Mouse (Mus musculus): ENCODE measurements around the gene Ackr4. TPM values are rescaled to one million over a fixed set of nuclear protein-coding genes. Genes with fewer than 3 reads are reported as not detected.

Gene Ackr4
- polyA plus RNA-seq, 1 experiment from 2014 or later = 0.44 TPM

DNA sequence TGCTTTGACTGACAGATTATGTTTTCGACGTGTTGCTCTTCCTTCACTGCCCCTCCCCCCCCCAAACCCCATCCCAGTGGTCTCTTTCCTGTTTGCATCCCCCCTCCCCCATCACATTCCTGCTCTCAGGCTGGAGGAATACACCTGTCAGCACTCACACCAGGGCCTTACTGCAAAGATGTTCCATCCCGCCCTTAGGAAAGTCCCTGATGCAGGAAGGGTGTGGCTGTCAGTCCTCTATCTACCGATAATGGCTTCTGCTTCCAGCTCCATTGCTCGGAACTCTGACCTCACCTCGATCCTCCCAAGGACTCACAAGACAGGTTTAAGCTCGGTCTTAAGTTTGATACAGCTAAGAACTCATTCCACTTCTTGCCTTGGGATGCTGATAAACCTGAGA is 19.9 kb upstream of the Ackr4 start:
- no peak overlapping the region for H3K9ac ChIP-seq
- no peak overlapping the region for H3K4me2 ChIP-seq
- 67% methylated on average over 7 of the region's 7 CpGs for WGBS (ENCODE audit: insufficient replicate concordance)
- no peak overlapping the region for H3K4me3 ChIP-seq (replicated peaks)
- no peak for DNase-seq
- ATAC-seq (ENCODE audit: low read depth) = no peak
- no peak overlapping the region for H3K27ac ChIP-seq
- H3K36me3 ChIP-seq = peaks cover 17% of the 10 kb centered on the region
- no peaks in the 10 kb centered on the region for H3K27me3 ChIP-seq
- no peaks in the 10 kb centered on the region for H3K9me3 ChIP-seq (replicated peaks)
- H3K4me1 ChIP-seq (replicated peaks) = no peaks in the 10 kb centered on the region

DNA sequence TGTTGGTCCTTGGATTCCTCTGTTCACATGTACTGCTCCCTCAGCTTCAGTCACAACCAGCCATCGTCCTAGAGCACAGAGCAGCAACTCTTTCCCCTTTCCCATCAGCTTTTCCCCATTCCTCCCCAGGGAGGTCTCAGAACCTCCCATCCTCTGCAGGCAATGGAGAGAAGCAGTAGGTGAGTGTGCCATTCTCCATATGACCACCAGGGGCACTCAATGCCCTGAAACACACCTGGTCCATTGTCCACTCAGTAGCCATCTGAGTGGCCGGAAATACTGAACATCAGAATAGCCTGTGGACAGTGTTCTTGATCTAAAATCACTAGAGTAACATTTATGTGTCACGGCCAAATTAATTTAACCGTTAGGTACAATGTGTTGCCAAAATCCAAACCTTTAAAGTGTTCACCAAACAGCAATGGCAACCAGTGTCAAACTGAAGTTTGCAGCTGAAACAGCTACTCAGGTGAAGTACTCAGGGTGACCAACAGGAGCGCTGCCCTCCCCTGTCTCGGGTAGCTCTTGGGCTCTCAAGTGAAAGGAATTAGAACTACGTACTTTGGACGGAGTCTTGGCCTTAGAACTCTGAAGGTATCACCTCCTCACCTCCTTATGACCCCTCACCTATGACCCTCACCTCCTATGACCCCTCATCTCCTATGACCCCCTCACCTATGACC is 17.7 kb upstream of the Ackr4 start:
- no peaks in the 10 kb centered on the region for H3K36me3 ChIP-seq
- no peak overlapping the region for H3K4me3 ChIP-seq (replicated peaks)
- H3K4me1 ChIP-seq (replicated peaks) = no peaks in the 10 kb centered on the region
- WGBS (ENCODE audit: insufficient replicate concordance) = 64% methylated on average over 8 of the region's 8 CpGs
- ATAC-seq (ENCODE audit: low read depth) (no peak), DNase-seq (no peak)
- H3K4me2 ChIP-seq = no peak overlapping the region
- no peaks in the 10 kb centered on the region for H3K9me3 ChIP-seq (replicated peaks)
- no peak overlapping the region for H3K9ac ChIP-seq
- no peak overlapping the region for H3K27ac ChIP-seq
- no peaks in the 10 kb centered on the region for H3K27me3 ChIP-seq

DNA sequence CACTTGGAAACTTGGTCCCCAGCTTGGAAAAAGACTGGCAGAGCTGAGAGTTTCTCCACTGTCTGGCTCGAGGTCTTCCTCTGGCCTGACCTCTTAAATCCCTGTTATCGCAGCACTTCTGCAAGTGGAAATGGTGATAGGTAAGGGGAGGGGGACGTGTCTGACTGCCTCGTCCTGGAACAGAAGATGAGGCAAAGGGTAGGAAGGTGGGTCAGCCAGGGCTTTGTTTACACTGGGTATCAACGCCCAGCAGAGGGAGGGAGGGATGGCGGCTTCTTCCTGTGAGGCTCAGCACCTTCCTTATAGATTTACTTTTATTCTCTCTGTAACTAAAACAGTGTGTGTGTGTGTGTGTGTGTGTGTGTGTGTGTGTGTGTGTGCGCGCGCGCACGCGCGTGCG is 16.1 kb upstream of the Ackr4 start:
- ATAC-seq (ENCODE audit: low read depth) (no peak), DNase-seq (no peak)
- Histone ChIP-seq H3K27ac (no peak overlapping the region), H3K27me3 (no peaks in the 10 kb centered on the region), H3K9me3 (replicated peaks) (no peaks in the 10 kb centered on the region), H3K4me2 (no peak overlapping the region), H3K4me1 (replicated peaks) (no peaks in the 10 kb centered on the region), H3K9ac (no peak overlapping the region), H3K36me3 (no peaks in the 10 kb centered on the region), H3K4me3 (replicated peaks) (no peak overlapping the region)
- WGBS (ENCODE audit: insufficient replicate concordance) = 73% methylated on average over 14 of the region's 14 CpGs

DNA sequence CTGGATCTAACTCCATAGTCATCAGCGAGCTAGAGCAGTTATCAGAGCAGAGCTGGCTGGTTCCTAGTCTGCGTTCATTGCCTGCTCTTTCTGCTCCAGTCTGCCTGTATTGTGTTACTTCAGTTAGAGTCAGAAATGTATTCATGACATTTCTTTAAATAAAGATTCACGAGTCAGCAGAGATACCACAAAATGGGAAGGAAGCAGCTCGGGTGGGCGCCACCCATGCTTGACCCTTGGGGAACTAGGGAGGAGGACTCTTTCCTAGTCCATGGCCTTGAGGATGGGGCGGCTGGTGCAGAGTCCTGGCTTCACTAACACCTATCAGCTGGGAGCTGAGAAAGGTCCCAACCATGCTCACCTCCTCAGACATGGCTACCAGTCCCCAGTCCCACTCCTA is 13.6 kb upstream of the Ackr4 start:
- DNase-seq (no peak), ATAC-seq (ENCODE audit: low read depth) (no peak)
- H3K36me3 ChIP-seq = no peaks in the 10 kb centered on the region
- H3K9ac ChIP-seq = no peak overlapping the region
- H3K27ac ChIP-seq = no peak overlapping the region
- 56% methylated on average over 6 of the region's 6 CpGs for WGBS (ENCODE audit: insufficient replicate concordance)
- H3K27me3 ChIP-seq = no peaks in the 10 kb centered on the region
- no peaks in the 10 kb centered on the region for H3K9me3 ChIP-seq (replicated peaks)
- no peak overlapping the region for H3K4me2 ChIP-seq
- H3K4me1 ChIP-seq (replicated peaks) = no peaks in the 10 kb centered on the region
- H3K4me3 ChIP-seq (replicated peaks) = no peak overlapping the region

DNA sequence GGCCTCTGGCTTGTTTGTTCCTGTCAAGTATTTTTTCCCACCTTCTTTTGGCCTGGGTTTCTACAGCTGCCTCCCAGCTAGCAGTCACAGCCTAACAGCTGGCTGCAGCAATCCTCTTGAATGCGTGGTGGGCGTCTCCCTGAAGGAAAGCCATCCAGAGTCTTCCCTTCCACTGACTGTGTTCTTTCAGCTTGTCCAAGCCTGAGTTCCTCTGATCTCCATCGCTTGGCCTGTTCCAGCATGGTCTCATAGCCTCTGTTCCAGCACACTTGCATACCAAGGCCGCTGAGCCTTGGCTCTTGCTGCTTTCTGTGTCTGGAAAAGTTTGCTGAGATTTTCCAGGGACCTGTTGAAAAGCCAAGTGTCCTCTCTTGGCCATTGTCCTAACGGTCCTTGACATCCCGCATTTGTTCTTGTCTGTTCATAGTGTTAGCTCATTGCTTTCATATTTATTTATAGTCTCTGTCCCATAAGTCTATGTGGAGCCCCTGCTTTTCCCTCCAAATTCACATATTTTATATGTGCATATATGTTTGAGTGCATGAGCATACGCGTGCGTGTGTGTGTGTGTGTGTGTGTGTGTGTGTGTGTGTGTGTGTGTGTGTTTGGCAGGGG is 3.5 kb upstream of the Ackr4 start:
- H3K9me3 ChIP-seq (replicated peaks) = no peaks in the 10 kb centered on the region
- H3K27me3 ChIP-seq = no peaks in the 10 kb centered on the region
- ATAC-seq (ENCODE audit: low read depth) = no peak
- H3K4me3 ChIP-seq (replicated peaks) = no peak overlapping the region
- no peaks in the 10 kb centered on the region for H3K4me1 ChIP-seq (replicated peaks)
- H3K9ac ChIP-seq = no peak overlapping the region
- no peak for DNase-seq
- no peak overlapping the region for H3K4me2 ChIP-seq
- H3K27ac ChIP-seq = no peak overlapping the region
- 74% methylated on average over 9 of the region's 9 CpGs for WGBS (ENCODE audit: insufficient replicate concordance)
- H3K36me3 ChIP-seq = no peaks in the 10 kb centered on the region

DNA sequence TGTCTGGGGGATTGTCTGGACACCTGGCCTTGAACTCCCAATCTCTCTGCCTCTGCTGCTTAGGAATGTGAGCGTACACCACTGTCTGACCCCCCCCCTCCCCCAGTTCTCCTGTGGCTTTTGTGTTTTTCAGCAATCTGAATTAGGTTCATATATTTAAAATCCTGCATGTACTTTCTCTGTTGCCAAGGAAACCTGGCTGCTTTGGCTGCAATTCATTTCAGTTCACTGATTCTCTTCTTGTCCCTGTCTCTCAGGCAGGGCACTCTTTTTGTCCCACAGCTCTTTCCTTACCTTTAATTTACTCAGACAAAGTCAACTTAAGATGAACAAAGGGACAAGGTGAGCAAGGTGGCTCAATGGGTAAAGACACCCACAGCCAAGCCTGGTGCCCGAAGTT is 1.4 kb upstream of the Ackr4 start:
- ATAC-seq (ENCODE audit: low read depth) (no peak), DNase-seq (no peak)
- H3K36me3 ChIP-seq = no peaks in the 10 kb centered on the region
- no peak overlapping the region for H3K4me3 ChIP-seq (replicated peaks)
- 46% methylated on average over 2 of the region's 2 CpGs for WGBS (ENCODE audit: insufficient replicate concordance)
- no peaks in the 10 kb centered on the region for H3K9me3 ChIP-seq (replicated peaks)
- H3K27ac ChIP-seq = no peak overlapping the region
- H3K27me3 ChIP-seq = no peaks in the 10 kb centered on the region
- H3K9ac ChIP-seq = no peak overlapping the region
- H3K4me1 ChIP-seq (replicated peaks) = no peaks in the 10 kb centered on the region
- no peak overlapping the region for H3K4me2 ChIP-seq

DNA sequence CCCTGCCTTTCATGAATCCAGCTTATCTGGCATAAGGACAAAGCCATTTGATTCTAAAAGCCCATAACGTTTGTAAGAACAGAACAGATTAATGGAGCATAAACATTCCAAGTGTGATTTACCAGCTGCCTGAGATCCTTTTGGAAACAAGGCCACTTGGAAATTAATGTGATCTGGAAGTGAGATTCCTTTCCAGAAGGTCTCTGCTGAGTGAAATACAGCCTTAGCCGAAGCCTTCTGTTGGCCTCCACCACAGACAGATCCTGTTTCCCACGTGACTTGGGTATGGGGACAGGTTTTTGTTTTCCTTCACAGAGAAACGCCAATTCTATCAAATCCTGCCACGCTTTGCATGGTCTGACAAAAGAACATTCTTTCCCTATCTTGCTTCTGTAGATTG is 3.1 kb downstream of the Ackr4 start:
- WGBS (ENCODE audit: insufficient replicate concordance) = 53% methylated on average over 5 of the region's 5 CpGs
- Histone ChIP-seq H3K27me3 (no peaks in the 10 kb centered on the region), H3K9ac (no peak overlapping the region), H3K27ac (no peak overlapping the region), H3K4me2 (no peak overlapping the region), H3K4me3 (replicated peaks) (no peak overlapping the region), H3K9me3 (replicated peaks) (no peaks in the 10 kb centered on the region), H3K36me3 (no peaks in the 10 kb centered on the region), H3K4me1 (replicated peaks) (no peaks in the 10 kb centered on the region)
- ATAC-seq (ENCODE audit: low read depth) (no peak), DNase-seq (no peak)

DNA sequence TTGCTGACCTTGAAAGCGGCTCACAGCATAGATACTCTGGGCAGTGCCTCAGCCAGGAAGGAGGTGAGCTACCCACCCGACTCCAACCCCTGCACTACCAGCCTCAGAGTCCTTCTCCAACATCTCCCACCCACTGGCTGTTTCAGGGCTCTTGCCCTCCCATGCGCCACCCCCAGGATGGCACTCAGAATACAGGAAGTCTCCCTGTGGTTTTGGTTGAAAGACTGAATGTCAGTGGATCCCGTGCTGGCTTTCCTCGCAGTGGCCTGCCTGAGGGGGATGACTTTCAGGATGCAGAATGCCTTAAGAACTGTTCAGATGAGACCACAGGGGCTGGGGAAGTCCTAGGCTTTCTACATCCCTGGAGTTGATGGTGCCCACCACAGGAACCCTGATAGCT is 3.6 kb downstream of the Ackr4 start:
- no peaks in the 10 kb centered on the region for H3K4me1 ChIP-seq (replicated peaks)
- H3K9ac ChIP-seq = no peak overlapping the region
- H3K4me3 ChIP-seq (replicated peaks) = no peak overlapping the region
- H3K9me3 ChIP-seq (replicated peaks) = no peaks in the 10 kb centered on the region
- H3K4me2 ChIP-seq = no peak overlapping the region
- ATAC-seq (ENCODE audit: low read depth) = no peak
- no peaks in the 10 kb centered on the region for H3K27me3 ChIP-seq
- no peak overlapping the region for H3K27ac ChIP-seq
- WGBS (ENCODE audit: insufficient replicate concordance) = 28% methylated on average over 5 of the region's 5 CpGs
- no peaks in the 10 kb centered on the region for H3K36me3 ChIP-seq
- DNase-seq = no peak

DNA sequence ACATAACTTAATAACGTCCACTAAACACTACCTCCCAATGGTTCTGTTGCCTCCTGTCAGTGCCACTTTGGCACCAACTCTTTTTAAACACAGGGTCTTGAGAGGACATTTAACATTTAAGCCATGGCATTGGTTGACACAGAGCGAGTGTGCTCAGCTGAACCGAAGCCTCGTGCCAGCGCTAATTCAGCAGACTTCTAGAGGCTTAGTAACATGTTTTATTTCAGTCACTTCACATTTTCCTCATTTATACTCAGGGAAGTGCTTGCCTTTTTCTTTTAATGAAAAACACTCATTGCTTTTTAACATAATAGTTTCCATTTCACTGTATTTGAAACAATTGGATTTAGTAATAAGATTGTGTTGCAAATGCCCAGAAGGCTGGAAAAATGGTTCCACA is 17.6 kb downstream of the Ackr4 start:
- no peak overlapping the region for H3K27ac ChIP-seq
- no peak overlapping the region for H3K9ac ChIP-seq
- DNase-seq (no peak), ATAC-seq (ENCODE audit: low read depth) (no peak)
- no peaks in the 10 kb centered on the region for H3K4me1 ChIP-seq (replicated peaks)
- 73% methylated on average over 5 of the region's 5 CpGs for WGBS (ENCODE audit: insufficient replicate concordance)
- H3K36me3 ChIP-seq = 0 out of 2 replicates have a peak, but pooled peaks cover 1% of the 10 kb centered on the region
- no peaks in the 10 kb centered on the region for H3K9me3 ChIP-seq (replicated peaks)
- no peak overlapping the region for H3K4me2 ChIP-seq
- H3K27me3 ChIP-seq = no peaks in the 10 kb centered on the region
- H3K4me3 ChIP-seq (replicated peaks) = no peak overlapping the region

DNA sequence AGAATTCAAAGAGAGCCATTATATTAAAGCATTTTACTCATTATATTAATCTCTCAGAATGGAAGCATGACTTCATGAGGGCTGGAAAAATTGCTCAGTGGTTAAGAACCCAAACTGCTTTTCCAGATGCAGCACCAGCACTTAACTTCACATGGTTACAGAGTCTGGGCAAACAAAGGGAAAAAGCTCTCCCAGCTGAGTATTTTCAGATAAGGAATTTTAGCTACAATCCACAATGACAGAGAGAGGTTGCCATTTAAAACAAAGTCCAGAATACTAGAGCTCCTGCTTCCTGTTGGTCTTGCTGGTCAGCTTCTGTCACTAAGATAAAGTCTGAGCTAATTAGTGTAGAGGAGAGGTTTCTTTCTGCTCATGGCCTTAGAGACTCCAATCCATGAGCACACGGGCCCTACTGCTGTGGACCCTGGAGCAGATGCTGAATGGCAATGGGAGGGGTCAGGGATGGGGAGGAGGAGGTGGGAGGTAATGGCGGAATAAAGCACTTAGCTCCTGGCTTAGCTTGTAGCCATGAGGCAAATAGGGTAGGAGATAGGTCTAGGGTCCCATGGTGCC is 18.1 kb downstream of the Ackr4 start:
- ATAC-seq (ENCODE audit: low read depth) = no peak
- Histone ChIP-seq H3K36me3 (no peaks in the 10 kb centered on the region), H3K27me3 (no peaks in the 10 kb centered on the region), H3K9ac (no peak overlapping the region), H3K4me1 (replicated peaks) (no peaks in the 10 kb centered on the region), H3K9me3 (replicated peaks) (no peaks in the 10 kb centered on the region), H3K4me3 (replicated peaks) (no peak overlapping the region), H3K4me2 (no peak overlapping the region), H3K27ac (no peak overlapping the region)
- DNase-seq = no peak
- 47% methylated on average over 2 of the region's 2 CpGs for WGBS (ENCODE audit: insufficient replicate concordance)

DNA sequence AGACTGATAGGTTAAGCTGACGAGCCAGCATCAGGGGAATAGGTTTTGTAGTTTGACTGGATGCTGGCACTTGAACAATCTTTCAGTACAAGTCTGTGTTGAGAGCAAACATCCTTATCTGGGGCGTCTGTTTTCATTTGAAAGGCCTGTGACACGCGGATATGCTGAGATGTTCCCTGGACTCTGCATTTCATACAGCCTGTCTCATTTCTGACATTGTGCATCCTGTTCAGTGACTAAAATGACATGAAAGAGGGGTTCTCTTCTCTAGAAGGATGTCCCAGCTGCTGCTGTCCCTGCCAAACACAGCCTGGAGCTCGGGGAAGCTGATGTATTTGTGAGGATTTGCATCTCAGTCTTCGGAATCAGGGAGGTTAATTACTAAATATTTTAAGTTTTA is 19.3 kb downstream of the Ackr4 start:
- Histone ChIP-seq H3K27me3 (no peaks in the 10 kb centered on the region), H3K4me1 (replicated peaks) (no peaks in the 10 kb centered on the region), H3K36me3 (no peaks in the 10 kb centered on the region), H3K4me2 (no peak overlapping the region), H3K9me3 (replicated peaks) (no peaks in the 10 kb centered on the region), H3K9ac (no peak overlapping the region), H3K27ac (no peak overlapping the region; the same call in 1 of the 2 replicates), H3K4me3 (replicated peaks) (no peak overlapping the region)
- WGBS (ENCODE audit: insufficient replicate concordance) = 60% methylated on average over 6 of the region's 6 CpGs
- DNase-seq (no peak), ATAC-seq (ENCODE audit: low read depth) (no peak)

DNA sequence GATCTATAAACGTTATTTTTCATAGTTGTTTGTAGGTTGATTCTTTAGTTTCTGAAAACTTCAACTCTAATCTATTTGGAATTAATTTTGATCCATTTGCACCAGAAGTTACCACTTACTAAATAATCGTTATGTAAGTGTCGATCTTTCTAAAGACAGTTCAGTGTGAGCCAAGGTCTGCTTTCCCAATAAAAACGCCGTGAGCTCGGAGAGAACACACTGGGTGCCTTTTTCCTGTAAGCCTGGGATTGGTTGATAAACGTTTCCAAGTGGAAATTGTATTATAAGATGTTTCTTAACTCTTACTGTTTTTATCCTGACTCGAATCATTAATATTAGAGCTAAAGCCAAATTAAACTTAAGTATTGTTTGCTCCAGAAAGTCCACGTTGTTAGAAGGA is 19.8 kb downstream of the Ackr4 start:
- H3K4me3 ChIP-seq (replicated peaks) = no peak overlapping the region
- H3K9me3 ChIP-seq (replicated peaks) = no peaks in the 10 kb centered on the region
- no peaks in the 10 kb centered on the region for H3K4me1 ChIP-seq (replicated peaks)
- no peak overlapping the region for H3K9ac ChIP-seq
- H3K27ac ChIP-seq = no peak overlapping the region
- DNase-seq = no peak
- H3K4me2 ChIP-seq = no peak overlapping the region
- no peak for ATAC-seq (ENCODE audit: low read depth)
- H3K27me3 ChIP-seq = no peaks in the 10 kb centered on the region
- WGBS (ENCODE audit: insufficient replicate concordance) = 69% methylated on average over 9 of the region's 9 CpGs
- no peaks in the 10 kb centered on the region for H3K36me3 ChIP-seq
